Mouse (Mus musculus): ENCODE measurements around the gene Gm4175.
"Not testable (repeated sequence)": the region's sequence is repeated elsewhere in the genome, so short reads cannot be mapped to it uniquely, and the experiment has no call there.

Gm4175 gene

GRCm38 (mm10) chr7:21761375-21761774, at the start of gene Gm4175:
Gene Gm4175 (minus strand): TSS chr7:21761475.
- not testable (repeated sequence) for DNase-seq

GRCm38 (mm10) chr7:21796628-21797027, 35.4 kb upstream of the Gm4175 start, which contains the start of gene Gm4177:
Gene Gm4177 (minus strand): TSS chr7:21796728.
- not testable (repeated sequence) for DNase-seq
